Mouse (Mus musculus) liver, postnatal 0 days (tissue): ENCODE measurements at regions not wholly inside any gene's neighbourhood (a gene's known extent, or its start where the extent isn't known, plus 50 kb on each side); places are given as distances from the start of the nearest gene placed in this dataset.

ENCODE experiments used
- CTCF ChIP-seq: sonication (generic); IDR thresholded peaks from 2 replicates; pipeline ENCODE4 v1.5.1; 2016; ENCODE audit warnings: antibody characterized with exemption, low read depth
- EP300 ChIP-seq: IDR thresholded peaks from 2 replicates; pipeline ENCODE4 v1.6.1; 2016; ENCODE audit warnings: antibody characterized with exemption, low read depth, mild to moderate bottlenecking

DNA sequence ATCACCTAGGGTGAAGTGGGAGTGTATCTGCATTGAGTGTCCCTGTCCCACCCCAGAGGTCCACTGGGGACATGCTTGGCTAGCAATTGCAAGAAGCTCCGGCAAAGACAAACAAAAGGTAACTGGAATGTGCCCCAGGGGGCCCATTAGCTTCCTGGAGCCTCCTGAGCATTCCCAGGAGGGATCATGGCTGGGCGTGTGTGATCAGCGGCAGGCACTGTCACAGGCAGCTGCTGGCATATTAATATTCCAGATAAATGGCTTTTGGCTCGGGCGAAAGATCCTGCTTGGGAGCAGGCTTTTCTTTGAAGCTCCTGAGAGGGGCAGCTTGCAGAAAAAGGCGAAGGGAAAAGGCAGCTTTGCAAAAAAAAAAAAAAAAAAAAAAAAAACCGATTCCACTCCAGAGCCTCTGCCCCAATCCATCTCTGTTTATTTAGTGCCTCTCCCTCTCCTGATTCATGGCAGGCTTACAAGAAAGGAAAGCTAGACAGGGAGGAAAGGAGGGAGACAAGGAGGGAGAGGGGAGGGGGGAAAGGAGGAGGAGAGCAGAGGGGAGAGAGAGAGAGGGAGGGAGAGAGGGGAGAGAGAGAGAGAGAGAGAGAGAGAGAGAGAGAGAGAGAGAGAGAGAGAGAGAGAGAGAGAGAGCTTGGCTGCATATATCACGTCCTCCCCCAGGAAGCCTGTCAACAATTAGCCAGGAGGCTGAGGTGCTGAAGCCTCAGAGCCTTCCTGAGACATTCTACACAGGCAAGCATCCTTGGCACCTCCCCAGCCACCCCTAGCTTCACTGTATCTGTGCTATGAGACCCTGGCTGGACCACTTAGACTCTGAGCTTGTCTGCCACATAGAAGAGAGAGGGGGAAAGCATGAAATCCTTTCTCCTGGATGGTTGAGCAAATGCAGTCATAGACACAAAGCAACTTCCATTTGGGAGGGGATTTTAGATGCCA is 443.4 kb upstream of the Zmiz1 start:
- no peak for TF ChIP-seq CTCF
- TF ChIP-seq EP300 = no peak
